Mouse (Mus musculus): ENCODE results near the gene Rem1. TPM values are rescaled to one million over a fixed set of nuclear protein-coding genes. Genes with fewer than 3 reads are reported as not detected.

Rem1 gene
- polyA plus RNA-seq, 2 experiments, result 2.6 to 3.9 TPM

DNA sequence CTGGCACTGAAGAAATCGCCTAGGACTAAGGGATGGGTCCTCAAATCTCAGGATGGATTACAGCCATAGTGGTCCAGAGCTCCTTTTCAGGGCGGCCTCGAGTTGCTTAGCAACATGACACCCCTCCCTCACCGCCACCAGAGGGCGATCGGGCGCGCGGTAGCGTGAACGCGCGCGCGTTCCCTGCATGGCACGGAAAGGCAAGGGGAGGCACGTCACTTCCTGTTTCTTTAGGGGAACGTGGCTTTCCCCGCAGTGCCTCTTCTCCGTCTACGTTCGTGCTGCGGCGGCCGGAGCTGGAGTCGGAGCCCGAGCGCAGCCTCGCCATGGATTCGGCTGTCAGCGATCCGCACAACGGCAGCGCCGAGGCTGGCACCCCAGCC lies 42.5 kb downstream of the Rem1 start, which contains the start of gene H13:
Gene H13 (plus strand): TSS at position 206 of the 383 bp plus-strand sequence.
- WGBS, result under 1% methylated on average over 20 of the region's 35 CpGs
- Histone ChIP-seq H3K27me3 (ENCODE audit: control insufficient read depth, insufficient read depth, low read length) (no peaks in the 10 kb centered on the region), H3K9ac (ENCODE audit: low read depth, low read length, severe bottlenecking) (peak within 1 kb of the TSS; percentile 98), H3K27ac (replicated peaks; ENCODE audit: low read depth, low read length) (peak within 1 kb of the TSS; percentile 98), H3K4me1 (ENCODE audit: control insufficient read depth, insufficient read depth, low read length) (peaks cover 27% of the 10 kb centered on the region), H3K4me3 (replicated peaks; ENCODE audit: low read length) (peak within 1 kb of the TSS; percentile 95), H3K36me3 (ENCODE audit: control insufficient read depth, insufficient read depth, low read length) (peaks cover 19% of the 10 kb centered on the region), H3K9me3 (ENCODE audit: control insufficient read depth, low read length) (no peaks in the 10 kb centered on the region), H3K4me2 (replicated peaks; ENCODE audit: low read depth, low read length, severe bottlenecking) (peak within 1 kb of the TSS; percentile 67)
- peak; percentile 89; the same call in 1 of the 2 replicates for TF ChIP-seq POLR2A (IDR thresholded peaks at IDR 0.05; ENCODE audit: borderline replicate concordance, extremely low read depth, insufficient read depth, insufficient read length)
- ATAC-seq (ENCODE audit: low FRiP score, low read depth) (peak; percentile 80), DNase-seq (ENCODE audit: low spot score) (peak; percentile 93)

DNA sequence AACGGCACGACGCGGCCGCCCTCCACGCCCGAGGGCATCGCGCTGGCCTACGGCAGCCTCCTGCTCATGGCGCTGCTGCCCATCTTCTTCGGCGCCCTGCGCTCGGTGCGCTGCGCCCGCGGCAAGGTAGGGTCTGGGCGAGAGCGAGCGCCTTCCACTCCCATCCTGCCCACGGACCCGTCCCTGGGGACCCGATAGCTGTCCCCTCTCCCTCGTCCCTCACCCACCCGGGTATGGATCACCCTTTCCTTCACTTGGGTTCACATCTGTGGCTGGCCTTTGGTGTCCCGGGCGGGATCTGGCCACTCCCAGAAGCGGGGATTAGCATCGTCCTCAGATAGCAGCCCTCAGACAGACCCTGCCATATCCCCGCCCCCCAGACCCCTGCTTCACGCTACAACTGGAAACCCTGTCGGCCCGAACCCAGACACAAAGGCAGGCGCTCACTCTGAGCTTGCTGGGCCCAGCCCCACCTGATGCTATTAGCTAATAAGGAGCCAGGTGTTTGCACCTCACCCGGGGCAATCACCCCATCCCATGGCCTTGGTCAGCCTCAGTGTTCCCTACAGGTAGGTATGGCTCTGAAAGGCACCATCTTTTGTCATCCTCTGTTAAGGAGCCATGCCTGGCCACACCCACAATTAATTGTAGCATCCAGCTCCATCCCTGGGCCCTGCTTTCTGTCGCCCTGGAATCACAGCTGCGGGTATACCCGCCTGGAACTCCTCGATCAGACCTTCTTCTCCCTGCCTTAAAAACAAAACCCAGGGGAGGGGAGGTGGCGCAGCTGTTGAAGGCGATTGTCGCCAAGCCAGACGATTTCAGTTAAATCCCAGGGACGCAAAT lies 43.1 kb downstream of the Rem1 start:
- peak; percentile 83 for ATAC-seq (ENCODE audit: low FRiP score, low read depth)
- H3K4me3 ChIP-seq (replicated peaks; ENCODE audit: low read length), result peak overlapping the region; percentile 95
- under 1% methylated on average over 45 of the region's 46 CpGs for WGBS
- H3K9ac ChIP-seq (ENCODE audit: low read depth, low read length, severe bottlenecking), result peak overlapping the region; percentile 98
- peak; percentile 58 for DNase-seq (ENCODE audit: low spot score)
- H3K4me2 ChIP-seq (replicated peaks; ENCODE audit: low read depth, low read length, severe bottlenecking), result peak overlapping the region; percentile 67
- peaks cover 25% of the 10 kb centered on the region for H3K36me3 ChIP-seq (ENCODE audit: control insufficient read depth, insufficient read depth, low read length)
- no peaks in the 10 kb centered on the region for H3K27me3 ChIP-seq (ENCODE audit: control insufficient read depth, insufficient read depth, low read length)
- no peaks in the 10 kb centered on the region for H3K9me3 ChIP-seq (ENCODE audit: control insufficient read depth, low read length)
- no peak for TF ChIP-seq POLR2A (IDR thresholded peaks at IDR 0.05; ENCODE audit: borderline replicate concordance, extremely low read depth, insufficient read depth, insufficient read length)
- peak overlapping the region; percentile 98 for H3K27ac ChIP-seq (replicated peaks; ENCODE audit: low read depth, low read length)
- H3K4me1 ChIP-seq (ENCODE audit: control insufficient read depth, insufficient read depth, low read length), result peaks cover 33% of the 10 kb centered on the region

DNA sequence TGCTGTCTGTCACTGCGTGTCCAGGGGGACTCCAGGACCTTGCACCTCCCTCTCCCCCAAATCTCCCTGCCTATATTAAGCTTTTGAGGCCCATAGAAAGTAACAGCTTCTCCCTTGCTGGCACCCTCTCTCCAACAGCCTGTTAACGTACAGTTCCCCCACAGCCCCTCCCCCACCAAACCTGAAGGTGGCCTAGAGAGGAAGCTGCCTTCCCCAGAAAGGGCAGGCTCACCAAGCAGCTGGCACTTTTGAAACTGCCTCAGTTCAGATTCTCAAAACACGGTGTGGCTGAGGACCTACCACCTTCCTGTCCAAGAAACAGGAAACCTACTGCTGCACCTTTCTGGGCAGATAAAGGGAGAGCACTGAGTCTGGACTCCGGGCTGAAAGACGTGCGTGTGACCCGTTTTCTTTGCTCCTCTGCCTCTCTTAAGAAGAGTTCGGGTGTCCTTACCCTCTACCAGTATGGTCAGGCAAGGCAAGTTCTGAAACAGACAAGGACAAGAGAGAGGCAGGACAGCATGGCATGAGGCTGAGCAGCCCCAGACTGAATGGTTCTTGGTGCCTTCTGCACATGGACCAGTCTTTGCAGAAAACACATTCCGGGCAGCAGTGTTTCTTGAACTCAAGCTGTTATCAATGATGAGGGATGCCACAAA lies 44.4 kb downstream of the Rem1 start:
- DNase-seq (ENCODE audit: low spot score), result no peak
- H3K4me3 ChIP-seq (replicated peaks; ENCODE audit: low read length), result peak overlapping the region; percentile 95
- ATAC-seq (ENCODE audit: low FRiP score, low read depth), result no peak
- WGBS, result 51% methylated on average over 9 of the region's 9 CpGs
- H3K27me3 ChIP-seq (ENCODE audit: control insufficient read depth, insufficient read depth, low read length), result no peaks in the 10 kb centered on the region
- peak overlapping the region; percentile 67 for H3K4me2 ChIP-seq (replicated peaks; ENCODE audit: low read depth, low read length, severe bottlenecking)
- peaks cover 37% of the 10 kb centered on the region for H3K36me3 ChIP-seq (ENCODE audit: control insufficient read depth, insufficient read depth, low read length)
- H3K27ac ChIP-seq (replicated peaks; ENCODE audit: low read depth, low read length), result peak overlapping the region; percentile 98
- peak overlapping the region; percentile 98 for H3K9ac ChIP-seq (ENCODE audit: low read depth, low read length, severe bottlenecking)
- TF ChIP-seq POLR2A (IDR thresholded peaks at IDR 0.05; ENCODE audit: borderline replicate concordance, extremely low read depth, insufficient read depth, insufficient read length), result no peak
- H3K9me3 ChIP-seq (ENCODE audit: control insufficient read depth, low read length), result no peaks in the 10 kb centered on the region
- peaks cover 39% of the 10 kb centered on the region for H3K4me1 ChIP-seq (ENCODE audit: control insufficient read depth, insufficient read depth, low read length)

DNA sequence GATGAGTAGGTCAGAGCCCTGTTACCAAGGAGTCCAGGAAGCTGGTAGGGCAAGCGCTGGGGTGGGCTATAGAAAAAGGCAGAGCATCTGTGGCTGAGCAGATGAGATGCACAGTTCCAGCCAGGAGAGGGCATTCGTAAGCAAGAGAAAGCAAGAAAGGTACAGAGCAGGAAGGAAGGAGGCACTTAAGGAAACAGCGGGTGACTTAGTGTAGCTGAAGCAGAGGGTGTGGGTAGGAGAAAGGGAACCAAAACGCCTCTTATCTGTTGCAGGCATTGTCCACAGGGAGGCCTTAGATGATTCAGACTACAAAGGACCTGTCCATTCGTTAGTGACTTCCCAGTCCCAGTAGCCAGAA lies 44.9 kb downstream of the Rem1 start:
- ATAC-seq (ENCODE audit: low FRiP score, low read depth), result 0 out of 2 replicates have a peak, but pooled peaks have one; percentile 8

DNA sequence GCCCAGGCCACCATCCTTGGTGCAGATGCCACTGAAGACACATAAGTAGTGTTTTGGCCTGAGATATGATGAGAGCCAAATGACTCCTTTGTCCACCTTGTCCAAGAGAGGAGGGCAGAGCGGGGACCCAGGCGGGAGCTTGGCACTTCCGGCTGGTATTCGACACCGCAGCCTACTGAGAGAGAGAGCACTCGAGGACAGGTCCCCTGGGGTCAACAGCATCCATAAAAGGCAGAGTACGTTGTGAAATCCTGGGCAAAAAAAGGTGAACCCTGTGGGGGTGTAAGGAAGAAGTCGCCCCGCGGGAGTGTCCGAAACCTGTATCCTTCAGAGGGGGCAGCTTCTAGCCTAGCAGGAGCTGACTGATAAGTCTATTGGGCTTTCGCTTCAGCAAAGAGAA lies 45.4 kb downstream of the Rem1 start:
- Histone ChIP-seq H3K4me3 (replicated peaks; ENCODE audit: low read length) (peak overlapping the region; percentile 95), H3K9ac (ENCODE audit: low read depth, low read length, severe bottlenecking) (peak overlapping the region; percentile 36; the same call in 1 of the 2 replicates), H3K9me3 (ENCODE audit: control insufficient read depth, low read length) (no peaks in the 10 kb centered on the region), H3K27ac (replicated peaks; ENCODE audit: low read depth, low read length) (no peak overlapping the region), H3K27me3 (ENCODE audit: control insufficient read depth, insufficient read depth, low read length) (no peaks in the 10 kb centered on the region), H3K4me2 (replicated peaks; ENCODE audit: low read depth, low read length, severe bottlenecking) (peak overlapping the region; percentile 67), H3K36me3 (ENCODE audit: control insufficient read depth, insufficient read depth, low read length) (peaks cover 47% of the 10 kb centered on the region), H3K4me1 (ENCODE audit: control insufficient read depth, insufficient read depth, low read length) (peaks cover 41% of the 10 kb centered on the region)
- DNase-seq (ENCODE audit: low spot score) (no peak), ATAC-seq (ENCODE audit: low FRiP score, low read depth) (no peak)
- WGBS, result 75% methylated on average over 12 of the region's 12 CpGs
- TF ChIP-seq POLR2A (IDR thresholded peaks at IDR 0.05; ENCODE audit: borderline replicate concordance, extremely low read depth, insufficient read depth, insufficient read length), result no peak

More for the DNA sequence above, 44.9 kb downstream of the Rem1 start:
- Histone ChIP-seq H3K4me3 (replicated peaks; ENCODE audit: low read length) (peak overlapping the region; percentile 95), H3K27ac (replicated peaks; ENCODE audit: low read depth, low read length) (no peak overlapping the region), H3K9me3 (ENCODE audit: control insufficient read depth, low read length) (no peaks in the 10 kb centered on the region), H3K4me2 (replicated peaks; ENCODE audit: low read depth, low read length, severe bottlenecking) (peak overlapping the region; percentile 67), H3K9ac (ENCODE audit: low read depth, low read length, severe bottlenecking) (peak overlapping the region; percentile 36; the same call in 1 of the 2 replicates), H3K36me3 (ENCODE audit: control insufficient read depth, insufficient read depth, low read length) (peaks cover 42% of the 10 kb centered on the region), H3K4me1 (ENCODE audit: control insufficient read depth, insufficient read depth, low read length) (peaks cover 41% of the 10 kb centered on the region), H3K27me3 (ENCODE audit: control insufficient read depth, insufficient read depth, low read length) (no peaks in the 10 kb centered on the region)
- WGBS, result 33% methylated on average over 5 of the region's 5 CpGs
- no peak for TF ChIP-seq POLR2A (IDR thresholded peaks at IDR 0.05; ENCODE audit: borderline replicate concordance, extremely low read depth, insufficient read depth, insufficient read length)
- DNase-seq (ENCODE audit: low spot score), result peak; percentile 50

All from limb, embryonic 14.5 days (tissue).